Mouse (Mus musculus): ENCODE data around the gene Rasgrp4. TPM values are rescaled to one million over a fixed set of nuclear protein-coding genes. Genes with fewer than 3 reads are reported as not detected.

Rasgrp4 gene
- polyA plus RNA-seq (2016; fragmentation: Nextera tagmentation; extraction: Ambion mirVana), result 0.60 and 0.70 TPM in 2 replicates

GRCm38 (mm10) chr7:29134693-29135386, at the start of gene Rasgrp4:
Rasgrp4 (plus strand) TSS chr7:29134851.
- Histone ChIP-seq H3K9me3 (replicated peaks) (no peaks in the 10 kb centered on the region), H3K36me3 (no peaks in the 10 kb centered on the region), H3K4me3 (peak within 1 kb of the TSS; percentile 49), H3K27ac (peak within 1 kb of the TSS; percentile 33; the same call in 1 of the 2 replicates), H3K4me1 (peaks cover 24% of the 10 kb centered on the region), H3K27me3 (ENCODE audit: low read depth, poor library complexity, severe bottlenecking) (peaks cover 26% of the 10 kb centered on the region)
- WGBS, result 1% methylated on average over 16 of the region's 20 CpGs
- DNase-seq (ENCODE audit: low spot score), result peak; percentile 43

GRCm38 (mm10) chr7:29085981-29086380, 48.7 kb upstream of the Rasgrp4 start:
- WGBS, result 88% methylated on average over 30 of the region's 30 CpGs
- Histone ChIP-seq H3K27me3 (ENCODE audit: low read depth, poor library complexity, severe bottlenecking) (peaks cover 8% of the 10 kb centered on the region; the same call in 1 of the 2 replicates), H3K27ac (no peak overlapping the region), H3K36me3 (peaks cover 37% of the 10 kb centered on the region), H3K4me1 (peaks cover 10% of the 10 kb centered on the region; the same call in 1 of the 2 replicates), H3K4me3 (no peak overlapping the region), H3K9me3 (replicated peaks) (no peaks in the 10 kb centered on the region)
- no peak for DNase-seq (ENCODE audit: low spot score)

DNA sequence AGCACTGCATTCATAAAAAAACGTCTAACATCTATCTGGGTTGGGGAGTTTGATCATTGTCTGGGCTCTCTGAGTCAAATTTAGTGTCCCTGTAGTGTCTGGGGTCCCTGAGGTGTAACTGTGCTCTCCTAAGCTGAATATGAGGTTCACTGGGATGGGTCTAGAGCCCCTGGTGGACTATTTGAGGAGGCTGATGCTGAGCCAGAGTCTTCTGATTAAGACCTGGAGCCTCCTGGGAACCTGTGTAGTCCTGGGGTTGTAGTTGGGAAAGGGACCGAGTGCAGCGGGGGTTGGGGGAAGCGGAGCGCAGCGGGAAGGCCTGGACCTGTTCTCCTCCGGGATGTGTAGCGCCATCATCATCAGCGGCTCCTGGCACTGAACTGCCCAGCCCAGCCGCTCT, 47.7 kb upstream of the Rasgrp4 start:
- Histone ChIP-seq H3K4me1 (peaks cover 10% of the 10 kb centered on the region; the same call in 1 of the 2 replicates), H3K27ac (no peak overlapping the region), H3K9me3 (replicated peaks) (no peaks in the 10 kb centered on the region), H3K4me3 (no peak overlapping the region), H3K36me3 (peaks cover 42% of the 10 kb centered on the region), H3K27me3 (ENCODE audit: low read depth, poor library complexity, severe bottlenecking) (peaks cover 8% of the 10 kb centered on the region; the same call in 1 of the 2 replicates)
- WGBS, result 87% methylated on average over 10 of the region's 10 CpGs
- no peak for DNase-seq (ENCODE audit: low spot score)

- WGBS, result 84% methylated on average over 6 of the region's 6 CpGs
These were observed 45.8 kb upstream of the Rasgrp4 start for GRCm38 (mm10) chr7:29088817-29089216.

GRCm38 (mm10) chr7:29097131-29097530, 37.5 kb upstream of the Rasgrp4 start:
- no peak for DNase-seq (ENCODE audit: low spot score)
- H3K27me3 ChIP-seq (ENCODE audit: low read depth, poor library complexity, severe bottlenecking), result no peaks in the 10 kb centered on the region
- 87% methylated on average over 16 of the region's 16 CpGs for WGBS
- H3K36me3 ChIP-seq, result peaks cover 33% of the 10 kb centered on the region
- H3K4me3 ChIP-seq, result no peak overlapping the region
- no peaks in the 10 kb centered on the region for H3K9me3 ChIP-seq (replicated peaks)
- H3K4me1 ChIP-seq, result peaks cover 11% of the 10 kb centered on the region
- no peak overlapping the region for H3K27ac ChIP-seq

More at GRCm38 (mm10) chr7:29088817-29089216, 45.8 kb upstream of the Rasgrp4 start:
- H3K36me3 ChIP-seq, result peaks cover 42% of the 10 kb centered on the region
- peaks cover 10% of the 10 kb centered on the region; the same call in 1 of the 2 replicates for H3K4me1 ChIP-seq
- H3K27me3 ChIP-seq (ENCODE audit: low read depth, poor library complexity, severe bottlenecking), result peaks cover 8% of the 10 kb centered on the region; the same call in 1 of the 2 replicates
- H3K9me3 ChIP-seq (replicated peaks), result no peaks in the 10 kb centered on the region
- no peak overlapping the region for H3K4me3 ChIP-seq
- no peak for DNase-seq (ENCODE audit: low spot score)
- no peak overlapping the region for H3K27ac ChIP-seq

DNA sequence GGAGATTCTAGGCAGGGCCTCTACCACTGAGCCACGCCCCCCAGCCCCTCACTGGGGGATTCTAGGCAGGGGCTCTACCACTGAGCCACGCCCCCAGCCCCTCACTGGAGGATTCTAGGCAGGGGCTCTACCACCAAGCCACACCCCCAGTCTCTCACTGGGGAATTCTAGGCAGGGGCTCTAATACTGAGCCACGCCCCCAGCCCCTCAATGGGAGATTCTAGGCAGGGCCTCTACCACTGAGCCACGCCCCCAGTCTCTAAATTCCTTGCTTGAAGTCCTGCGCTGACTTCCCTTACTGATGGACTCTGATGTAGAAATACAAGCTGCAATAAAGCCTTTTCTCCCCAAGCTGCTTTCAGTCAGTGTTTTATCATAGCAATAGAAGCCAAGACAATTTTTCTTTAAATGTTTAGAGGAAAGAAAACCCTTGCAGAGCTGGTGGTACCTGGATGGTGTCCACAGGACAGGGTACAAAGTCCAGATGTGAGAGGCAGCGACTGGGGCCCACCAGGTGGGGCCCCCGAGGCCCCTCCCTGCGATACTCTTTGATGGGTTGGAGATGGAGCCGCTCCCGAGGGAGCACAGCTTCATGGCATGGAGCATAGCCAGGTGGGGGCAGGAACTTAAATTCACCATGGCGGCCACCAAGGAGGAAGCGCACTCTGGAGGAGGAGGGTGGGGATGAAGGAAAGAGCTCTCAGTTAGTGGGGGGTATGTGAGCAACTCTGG, 33.2 kb upstream of the Rasgrp4 start:
- 93% methylated on average over 12 of the region's 12 CpGs for WGBS
- H3K4me1 ChIP-seq, result peaks cover 8% of the 10 kb centered on the region
- no peak for DNase-seq (ENCODE audit: low spot score)
- H3K27me3 ChIP-seq (ENCODE audit: low read depth, poor library complexity, severe bottlenecking), result no peaks in the 10 kb centered on the region
- peaks cover 36% of the 10 kb centered on the region for H3K36me3 ChIP-seq
- no peak overlapping the region for H3K4me3 ChIP-seq
- no peaks in the 10 kb centered on the region for H3K9me3 ChIP-seq (replicated peaks)
- H3K27ac ChIP-seq, result no peak overlapping the region

DNA sequence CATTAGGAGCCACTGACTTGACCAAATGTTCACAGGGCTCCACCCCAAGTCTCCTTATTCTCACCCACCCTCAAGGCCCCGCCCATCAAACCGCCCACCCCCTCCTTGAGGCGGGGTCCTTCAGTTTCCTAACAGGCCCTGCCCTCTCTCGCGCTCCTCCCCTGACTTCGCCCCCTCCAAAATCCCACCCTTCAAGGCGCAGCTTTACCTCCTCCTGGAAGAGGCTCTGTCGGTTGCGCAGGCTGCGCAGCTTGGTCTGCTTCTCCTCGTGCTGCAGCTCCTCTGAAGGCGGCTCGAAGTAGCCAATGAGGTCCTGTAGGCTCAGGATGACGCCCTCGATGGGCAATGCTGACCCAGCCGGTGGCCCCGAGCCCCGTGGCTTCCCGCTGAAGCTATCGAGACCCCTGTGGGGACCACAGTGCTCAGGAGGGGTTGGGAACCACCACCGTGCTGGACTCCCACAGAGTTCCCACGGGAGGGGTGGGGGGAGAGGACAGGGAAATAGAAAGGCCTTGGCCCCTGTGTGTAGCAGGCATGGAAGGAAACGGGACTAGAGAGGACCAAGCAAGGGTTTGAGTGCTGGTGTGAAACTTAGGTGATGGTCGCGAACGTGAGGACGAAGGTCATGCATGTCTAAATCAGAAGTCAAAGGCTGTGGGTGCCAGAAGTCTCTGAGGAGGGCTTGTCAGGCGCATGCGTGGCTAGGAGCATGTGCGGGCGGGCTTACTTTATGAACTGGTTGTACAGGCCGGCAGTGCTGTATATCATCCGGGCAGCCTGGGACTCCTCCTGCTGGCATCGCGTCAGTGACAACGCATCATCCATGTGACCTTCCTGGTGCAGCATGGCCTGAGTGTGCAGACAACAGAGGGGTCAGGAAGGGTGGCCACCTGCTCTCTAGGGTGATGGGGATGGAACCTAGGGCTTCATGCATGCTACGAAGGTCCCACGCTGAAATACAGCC, 25.4 kb upstream of the Rasgrp4 start:
- Histone ChIP-seq H3K27me3 (ENCODE audit: low read depth, poor library complexity, severe bottlenecking) (no peaks in the 10 kb centered on the region), H3K27ac (peak overlapping the region; percentile 71), H3K36me3 (peaks cover 8% of the 10 kb centered on the region; the same call in 1 of the 2 replicates), H3K4me1 (peaks cover 16% of the 10 kb centered on the region), H3K4me3 (peak overlapping the region; percentile 44), H3K9me3 (replicated peaks) (no peaks in the 10 kb centered on the region)
- DNase-seq (ENCODE audit: low spot score), result peak; percentile 63
- WGBS, result 25% methylated on average over 38 of the region's 38 CpGs

- peak; percentile 38 for DNase-seq (ENCODE audit: low spot score)
- H3K9me3 ChIP-seq (replicated peaks), result no peaks in the 10 kb centered on the region
- H3K4me3 ChIP-seq, result no peak overlapping the region
- H3K27ac ChIP-seq, result no peak overlapping the region
- H3K36me3 ChIP-seq, result peaks cover 6% of the 10 kb centered on the region; the same call in 1 of the 2 replicates
- peaks cover 14% of the 10 kb centered on the region for H3K4me1 ChIP-seq
- H3K27me3 ChIP-seq (ENCODE audit: low read depth, poor library complexity, severe bottlenecking), result no peaks in the 10 kb centered on the region
- WGBS, result 9% methylated on average over 18 of the region's 18 CpGs
These were observed 16.4 kb upstream of the Rasgrp4 start for GRCm38 (mm10) chr7:29118142-29118851.

DNA sequence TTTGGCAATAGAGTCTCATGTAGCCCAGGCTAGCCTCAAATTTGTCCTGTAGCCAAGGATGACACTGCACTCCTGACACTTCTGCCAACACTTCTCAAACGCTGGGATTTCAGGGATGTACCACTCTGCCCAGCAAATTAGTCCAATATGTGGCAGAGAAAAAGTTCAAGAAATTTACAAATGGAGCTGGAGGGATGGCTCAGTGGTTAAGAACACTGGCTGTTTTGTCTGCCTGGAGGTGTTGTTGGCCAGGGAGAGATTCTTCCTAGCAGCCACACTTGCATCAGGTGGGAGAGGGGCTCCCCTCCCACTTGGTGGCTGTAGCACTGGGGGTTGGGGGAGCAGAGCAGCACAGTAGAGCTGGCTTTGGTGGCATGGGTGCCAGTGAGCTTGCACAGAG, 15.1 kb upstream of the Rasgrp4 start:
- Histone ChIP-seq H3K4me3 (no peak overlapping the region), H3K36me3 (peaks cover 6% of the 10 kb centered on the region; the same call in 1 of the 2 replicates), H3K4me1 (peaks cover 26% of the 10 kb centered on the region), H3K27me3 (ENCODE audit: low read depth, poor library complexity, severe bottlenecking) (no peaks in the 10 kb centered on the region; the same call in 1 of the 2 replicates), H3K27ac (no peak overlapping the region), H3K9me3 (replicated peaks) (no peaks in the 10 kb centered on the region)
- WGBS, result 73% methylated on average over 1 of the region's 1 CpGs
- DNase-seq (ENCODE audit: low spot score), result no peak

DNA sequence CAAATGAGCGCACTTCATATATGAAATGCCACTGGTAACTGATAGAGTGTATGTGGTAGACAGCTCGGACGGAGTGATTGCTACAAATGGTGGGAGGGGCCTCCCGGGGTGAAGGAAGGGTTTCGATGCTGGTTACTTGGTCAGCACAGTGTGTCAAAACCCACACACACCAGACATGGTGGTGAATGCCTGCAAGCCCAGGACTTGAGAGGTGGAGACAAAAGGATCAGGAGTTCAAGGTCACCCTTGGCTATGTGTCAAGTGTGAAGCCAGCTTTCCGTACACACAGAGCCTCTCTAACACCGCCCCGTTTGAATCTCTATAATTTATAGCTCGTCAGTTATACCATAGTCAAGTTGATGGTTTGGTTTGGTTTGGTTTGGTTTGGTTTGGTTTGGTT, 11.8 kb upstream of the Rasgrp4 start:
- Histone ChIP-seq H3K4me3 (no peak overlapping the region), H3K27ac (no peak overlapping the region), H3K9me3 (replicated peaks) (no peaks in the 10 kb centered on the region), H3K27me3 (ENCODE audit: low read depth, poor library complexity, severe bottlenecking) (peaks cover 3% of the 10 kb centered on the region; the same call in 1 of the 2 replicates), H3K36me3 (no peaks in the 10 kb centered on the region), H3K4me1 (peaks cover 37% of the 10 kb centered on the region)
- DNase-seq (ENCODE audit: low spot score), result no peak
- 93% methylated on average over 9 of the region's 9 CpGs for WGBS

DNA sequence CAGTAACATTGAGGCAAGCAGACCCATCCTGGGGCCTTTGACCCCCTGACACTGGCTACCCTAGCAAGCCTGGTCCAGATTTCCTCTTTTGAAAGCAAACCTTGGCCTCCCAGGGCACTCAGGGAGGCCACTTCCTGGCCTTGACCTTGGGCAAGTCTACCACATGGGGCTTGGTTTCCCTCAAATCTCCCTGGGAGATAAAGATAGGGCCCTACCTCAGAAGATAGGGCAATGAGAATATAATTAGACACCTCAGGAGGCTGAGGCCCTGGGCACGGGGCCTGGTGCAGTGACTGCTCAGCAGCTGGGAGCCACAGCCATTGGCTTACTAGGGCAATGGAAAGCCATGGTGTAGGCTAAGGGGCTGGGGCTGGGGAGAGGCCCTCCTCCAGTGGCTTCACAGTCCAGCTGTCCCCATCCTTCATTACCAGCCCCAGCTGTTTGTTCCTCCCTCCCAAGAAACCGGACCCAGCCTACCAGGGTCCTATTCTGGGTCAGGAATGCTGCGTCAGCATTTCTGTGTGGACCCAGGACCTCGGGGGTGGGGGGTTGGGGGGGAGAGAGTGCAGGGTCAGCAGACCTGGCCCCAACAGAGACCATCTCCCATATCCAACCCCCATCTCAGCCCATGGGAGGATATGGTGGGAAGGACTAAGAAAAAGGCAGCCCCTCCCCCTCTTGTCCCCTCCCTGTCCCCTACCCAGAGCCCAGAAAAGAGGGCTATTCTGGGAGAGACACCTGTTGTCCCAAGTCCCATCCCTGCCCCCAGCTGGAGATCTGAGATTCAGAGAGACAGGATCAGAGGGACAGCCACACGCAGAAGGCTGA, 10.9 kb upstream of the Rasgrp4 start:
- Histone ChIP-seq H3K27ac (0 out of 2 replicates have a peak overlapping the region, but pooled peaks have one; percentile 36), H3K27me3 (ENCODE audit: low read depth, poor library complexity, severe bottlenecking) (peaks cover 3% of the 10 kb centered on the region; the same call in 1 of the 2 replicates), H3K4me3 (peak overlapping the region; percentile 66), H3K4me1 (peaks cover 27% of the 10 kb centered on the region), H3K36me3 (no peaks in the 10 kb centered on the region), H3K9me3 (replicated peaks) (no peaks in the 10 kb centered on the region)
- DNase-seq (ENCODE audit: low spot score), result no peak
- 56% methylated on average over 5 of the region's 5 CpGs for WGBS
